Mouse (Mus musculus): Measurements from ENCODE around the gene Usp4. TPM values are rescaled to one million over a fixed set of nuclear protein-coding genes. Genes with fewer than 3 reads are reported as not detected.

The Usp4 gene
- polyA plus RNA-seq, 1 experiment from 2014 or later = 105 TPM

- Histone ChIP-seq H3K4me1 (no peaks in the 10 kb centered on the region), H3K4me2 (no peak within 1 kb of the TSS), H3K9me3 (replicated peaks) (no peaks in the 10 kb centered on the region), H3K36me3 (peaks cover 68% of the 10 kb centered on the region), H3K27ac (no peak within 1 kb of the TSS), H3K9ac (no peak within 1 kb of the TSS), H3K27me3 (no peaks in the 10 kb centered on the region), H3K4me3 (replicated peaks) (no peak within 1 kb of the TSS)
- 69% methylated on average over 18 of the region's 18 CpGs for WGBS
- ATAC-seq (replicated peaks; ENCODE audit: low FRiP score) = no peak
These were observed 45.0 kb downstream of the Usp4 start, which contains the start of gene 1700102P08Rik for GRCm38 (mm10) chr9:108392676-108393075. Gene 1700102P08Rik, plus strand, starts transcription at chr9:108392805.

GRCm38 (mm10) chr9:108394191-108394590 lies 46.5 kb downstream of the Usp4 start:
- ATAC-seq (replicated peaks; ENCODE audit: low FRiP score) = no peak
- no peak overlapping the region for H3K4me2 ChIP-seq
- H3K27me3 ChIP-seq = no peaks in the 10 kb centered on the region
- no peak overlapping the region for H3K9ac ChIP-seq
- no peak overlapping the region for H3K27ac ChIP-seq
- H3K4me1 ChIP-seq = no peaks in the 10 kb centered on the region
- no peak overlapping the region for H3K4me3 ChIP-seq (replicated peaks)
- H3K36me3 ChIP-seq = peaks cover 52% of the 10 kb centered on the region
- no peaks in the 10 kb centered on the region for H3K9me3 ChIP-seq (replicated peaks)
- WGBS = 96% methylated on average over 6 of the region's 6 CpGs

GRCm38 (mm10) chr9:108395427-108395826 lies 47.8 kb downstream of the Usp4 start:
- Histone ChIP-seq H3K9ac (no peak overlapping the region), H3K4me3 (replicated peaks) (no peak overlapping the region), H3K9me3 (replicated peaks) (no peaks in the 10 kb centered on the region), H3K27me3 (no peaks in the 10 kb centered on the region), H3K27ac (no peak overlapping the region), H3K4me2 (no peak overlapping the region), H3K36me3 (peaks cover 42% of the 10 kb centered on the region), H3K4me1 (no peaks in the 10 kb centered on the region)
- 84% methylated on average over 1 of the region's 1 CpGs for WGBS
- ATAC-seq (replicated peaks; ENCODE audit: low FRiP score) = no peak

GRCm38 (mm10) chr9:108398324-108398723 lies 50.7 kb downstream of the Usp4 start:
- no peak overlapping the region for H3K4me2 ChIP-seq
- H3K4me3 ChIP-seq (replicated peaks) = no peak overlapping the region
- no peak for ATAC-seq (replicated peaks; ENCODE audit: low FRiP score)
- no peaks in the 10 kb centered on the region for H3K4me1 ChIP-seq
- H3K27me3 ChIP-seq = no peaks in the 10 kb centered on the region
- H3K36me3 ChIP-seq = peaks cover 13% of the 10 kb centered on the region
- no peaks in the 10 kb centered on the region for H3K9me3 ChIP-seq (replicated peaks)
- 89% methylated on average over 3 of the region's 3 CpGs for WGBS
- H3K9ac ChIP-seq = no peak overlapping the region
- H3K27ac ChIP-seq = no peak overlapping the region

- Histone ChIP-seq H3K27me3 (no peaks in the 10 kb centered on the region), H3K9ac (no peak overlapping the region), H3K4me2 (no peak overlapping the region), H3K4me1 (0 out of 2 replicates have a peak, but pooled peaks cover 7% of the 10 kb centered on the region), H3K27ac (no peak overlapping the region), H3K4me3 (replicated peaks) (no peak overlapping the region), H3K9me3 (replicated peaks) (no peaks in the 10 kb centered on the region), H3K36me3 (no peaks in the 10 kb centered on the region)
- ATAC-seq (replicated peaks; ENCODE audit: low FRiP score) = no peak
- 68% methylated on average over 7 of the region's 7 CpGs for WGBS
These were observed 53.7 kb downstream of the Usp4 start for GRCm38 (mm10) chr9:108401186-108401960.

GRCm38 (mm10) chr9:108403081-108403480 lies 55.4 kb downstream of the Usp4 start:
- Histone ChIP-seq H3K9me3 (replicated peaks) (no peaks in the 10 kb centered on the region), H3K4me3 (replicated peaks) (no peak overlapping the region), H3K4me1 (0 out of 2 replicates have a peak, but pooled peaks cover 7% of the 10 kb centered on the region), H3K27ac (no peak overlapping the region), H3K4me2 (no peak overlapping the region), H3K27me3 (no peaks in the 10 kb centered on the region), H3K9ac (no peak overlapping the region), H3K36me3 (no peaks in the 10 kb centered on the region)
- ATAC-seq (replicated peaks; ENCODE audit: low FRiP score) = no peak
- WGBS = 78% methylated on average over 4 of the region's 4 CpGs

GRCm38 (mm10) chr9:108404451-108404850 lies 56.8 kb downstream of the Usp4 start:
- H3K9me3 ChIP-seq (replicated peaks) = no peaks in the 10 kb centered on the region
- no peak overlapping the region for H3K4me2 ChIP-seq
- 0 out of 2 replicates have a peak, but pooled peaks cover 7% of the 10 kb centered on the region for H3K4me1 ChIP-seq
- no peaks in the 10 kb centered on the region for H3K36me3 ChIP-seq
- H3K27ac ChIP-seq = no peak overlapping the region
- H3K9ac ChIP-seq = no peak overlapping the region
- WGBS = 67% methylated on average over 8 of the region's 8 CpGs
- H3K27me3 ChIP-seq = no peaks in the 10 kb centered on the region
- no peak overlapping the region for H3K4me3 ChIP-seq (replicated peaks)
- ATAC-seq (replicated peaks; ENCODE audit: low FRiP score) = no peak

GRCm38 (mm10) chr9:108409535-108409934 lies 61.9 kb downstream of the Usp4 start:
- ATAC-seq (replicated peaks; ENCODE audit: low FRiP score) = no peak
- H3K4me3 ChIP-seq (replicated peaks) = no peak overlapping the region
- 0 out of 2 replicates have a peak, but pooled peaks cover 7% of the 10 kb centered on the region for H3K4me1 ChIP-seq
- no peaks in the 10 kb centered on the region for H3K27me3 ChIP-seq
- H3K36me3 ChIP-seq = no peaks in the 10 kb centered on the region
- H3K9ac ChIP-seq = no peak overlapping the region
- H3K27ac ChIP-seq = no peak overlapping the region
- H3K4me2 ChIP-seq = no peak overlapping the region
- H3K9me3 ChIP-seq (replicated peaks) = no peaks in the 10 kb centered on the region
- WGBS = 84% methylated on average over 4 of the region's 4 CpGs

GRCm38 (mm10) chr9:108411381-108411942 lies 63.8 kb downstream of the Usp4 start:
- Histone ChIP-seq H3K27me3 (no peaks in the 10 kb centered on the region), H3K36me3 (no peaks in the 10 kb centered on the region), H3K9me3 (replicated peaks) (no peaks in the 10 kb centered on the region), H3K4me2 (no peak overlapping the region), H3K27ac (no peak overlapping the region), H3K4me1 (no peaks in the 10 kb centered on the region), H3K9ac (no peak overlapping the region), H3K4me3 (replicated peaks) (no peak overlapping the region)
- ATAC-seq (replicated peaks; ENCODE audit: low FRiP score) = no peak
- 78% methylated on average over 9 of the region's 9 CpGs for WGBS

GRCm38 (mm10) chr9:108412221-108412620 lies 64.6 kb downstream of the Usp4 start:
- Histone ChIP-seq H3K4me2 (no peak overlapping the region), H3K4me3 (replicated peaks) (no peak overlapping the region), H3K36me3 (no peaks in the 10 kb centered on the region), H3K9ac (no peak overlapping the region), H3K27me3 (no peaks in the 10 kb centered on the region), H3K9me3 (replicated peaks) (no peaks in the 10 kb centered on the region), H3K4me1 (no peaks in the 10 kb centered on the region), H3K27ac (no peak overlapping the region)
- WGBS = 70% methylated on average over 1 of the region's 1 CpGs
- ATAC-seq (replicated peaks; ENCODE audit: low FRiP score) = no peak

- Histone ChIP-seq H3K4me2 (no peak within 1 kb of the TSS), H3K9me3 (replicated peaks) (no peaks in the 10 kb centered on the region), H3K4me3 (replicated peaks) (no peak within 1 kb of the TSS), H3K9ac (no peak within 1 kb of the TSS), H3K27ac (no peak within 1 kb of the TSS), H3K27me3 (no peaks in the 10 kb centered on the region), H3K36me3 (no peaks in the 10 kb centered on the region), H3K4me1 (0 out of 2 replicates have a peak, but pooled peaks cover 5% of the 10 kb centered on the region)
- ATAC-seq (replicated peaks; ENCODE audit: low FRiP score) = no peak
These were observed 80.7 kb downstream of the Usp4 start, which contains the start of gene Ccdc36 for GRCm38 (mm10) chr9:108428384-108428783. Gene Ccdc36, minus strand, starts transcription at chr9:108428484.

- H3K4me3 ChIP-seq (replicated peaks) = peak overlapping the region; percentile 37
- no peaks in the 10 kb centered on the region for H3K9me3 ChIP-seq (replicated peaks)
- peak overlapping the region; percentile 41; the same call in 1 of the 2 replicates for H3K9ac ChIP-seq
- H3K4me1 ChIP-seq = 0 out of 2 replicates have a peak, but pooled peaks cover 5% of the 10 kb centered on the region
- H3K27me3 ChIP-seq = no peaks in the 10 kb centered on the region
- no peak overlapping the region for H3K27ac ChIP-seq
- 46% methylated on average over 32 of the region's 32 CpGs for WGBS
- H3K36me3 ChIP-seq = no peaks in the 10 kb centered on the region
- peak overlapping the region; percentile 63 for H3K4me2 ChIP-seq
- ATAC-seq (replicated peaks; ENCODE audit: low FRiP score) = peak; percentile 73
These were observed 83.9 kb downstream of the Usp4 start for GRCm38 (mm10) chr9:108431431-108432067.
